Mouse (Mus musculus) midbrain, embryonic 16.5 days (tissue): Measurements from ENCODE around the gene Dpp6. TPM values are rescaled to one million over a fixed set of nuclear protein-coding genes. Genes with fewer than 3 reads are reported as not detected.

ENCODE experiments used
- ATAC-seq: fragments of 200-750 bp; cut with Nextera tagmentation; 2 replicates; pipeline ENCODE4 v1.8.0; 2017; ENCODE audit warnings: moderate TSS enrichment
- H3K27ac ChIP-seq: fragments of 300-500 bp; sonication (generic); 2 replicates; pipeline ENCODE4 v1.5.1; 2014; ENCODE audit warnings: mild to moderate bottlenecking, low read length, mixed read lengths
- H3K27me3 ChIP-seq: fragments of 300-500 bp; sonication (generic); 2 replicates; pipeline ENCODE4 v1.6.1; 2014; ENCODE audit warnings: low read depth, low read length, mixed read lengths; ENCODE audit not compliant: control insufficient read depth, insufficient read depth
- H3K36me3 ChIP-seq: fragments of 300-500 bp; sonication (generic); 2 replicates; pipeline ENCODE4 v1.6.1; 2014; ENCODE audit warnings: mild to moderate bottlenecking, low read length, moderate library complexity, mixed read lengths; ENCODE audit not compliant: control insufficient read depth, insufficient read depth
- H3K4me1 ChIP-seq: fragments of 300-500 bp; sonication (generic); 2 replicates; pipeline ENCODE4 v1.6.1; 2014; ENCODE audit warnings: mild to moderate bottlenecking, low read length, mixed read lengths; ENCODE audit not compliant: control insufficient read depth, insufficient read depth
- H3K4me2 ChIP-seq: fragments of 300-500 bp; sonication (generic); 2 replicates; pipeline ENCODE4 v1.6.1; 2014; ENCODE audit warnings: mild to moderate bottlenecking, low read length, mixed read lengths
- H3K4me3 ChIP-seq: fragments of 300-500 bp; sonication (generic); 2 replicates; pipeline ENCODE4 v1.5.1; 2014; ENCODE audit warnings: low read depth, mild to moderate bottlenecking, low read length, moderate library complexity, mixed read lengths
- H3K9ac ChIP-seq: fragments of 300-500 bp; sonication (generic); 2 replicates; pipeline ENCODE4 v1.6.1; 2014; ENCODE audit warnings: low read depth, low read length, mixed read lengths
- H3K9me3 ChIP-seq: fragments of 300-500 bp; sonication (generic); replicated peaks from 2 replicates; pipeline ENCODE4 v1.6.1; 2014; ENCODE audit warnings: mild to moderate bottlenecking, low read length, mixed read lengths; ENCODE audit not compliant: control insufficient read depth, poor library complexity, severe bottlenecking
- WGBS: fragments of 180-500 bp; shearing (Covaris S2); extraction: QIAGEN DNeasy Blood & Tissue Kit; methylation state at CpG from one replicate; pipeline ENCODE4 v1.1.7; 2014; 5-methylcytosine and 5-hydroxymethylcytosine counted together
- polyA plus RNA-seq: library from polyadenylated mRNA; unstranded; fragments of >200 nt; fragmentation: Nextera tagmentation; extraction: Ambion mirVana; gene quantifications from 2 replicates; pipeline ENCODE4 v1.2.1, GENCODE M21; 2015

Dpp6 gene
- polyA plus RNA-seq, 1 experiment from 2014 or later: 102 TPM

DNA sequence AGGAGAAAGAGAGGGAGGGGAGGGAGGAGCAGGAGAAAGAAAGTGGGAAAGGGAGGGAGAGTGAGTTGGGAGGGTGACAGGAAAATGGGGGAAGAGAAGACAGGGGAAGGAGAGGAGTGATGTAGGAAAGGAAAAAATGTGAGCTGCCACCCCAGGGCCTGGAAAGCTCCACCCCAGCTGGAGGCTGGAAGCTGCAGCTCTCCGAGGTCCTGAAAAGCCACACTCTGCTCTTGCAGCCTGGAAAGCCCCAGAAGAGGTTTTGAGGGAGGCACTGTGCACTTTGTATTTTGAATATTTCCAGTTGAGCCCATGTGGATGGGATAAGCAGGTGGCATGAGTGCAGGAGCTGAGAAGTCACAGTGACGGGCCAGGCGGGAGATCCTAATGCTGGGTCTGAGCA, 77.3 kb downstream of the Dpp6 start:
- H3K9me3 ChIP-seq: no peaks in the 10 kb centered on the region
- H3K4me3 ChIP-seq: no peak overlapping the region
- WGBS: 26% methylated on average over 3 of the region's 3 CpGs
- no peaks in the 10 kb centered on the region for H3K36me3 ChIP-seq
- no peaks in the 10 kb centered on the region; the same call in 1 of the 2 replicates for H3K4me1 ChIP-seq
- H3K4me2 ChIP-seq: no peak overlapping the region
- H3K27ac ChIP-seq: no peak overlapping the region
- no peak for ATAC-seq
- H3K27me3 ChIP-seq: no peaks in the 10 kb centered on the region
- no peak overlapping the region for H3K9ac ChIP-seq

DNA sequence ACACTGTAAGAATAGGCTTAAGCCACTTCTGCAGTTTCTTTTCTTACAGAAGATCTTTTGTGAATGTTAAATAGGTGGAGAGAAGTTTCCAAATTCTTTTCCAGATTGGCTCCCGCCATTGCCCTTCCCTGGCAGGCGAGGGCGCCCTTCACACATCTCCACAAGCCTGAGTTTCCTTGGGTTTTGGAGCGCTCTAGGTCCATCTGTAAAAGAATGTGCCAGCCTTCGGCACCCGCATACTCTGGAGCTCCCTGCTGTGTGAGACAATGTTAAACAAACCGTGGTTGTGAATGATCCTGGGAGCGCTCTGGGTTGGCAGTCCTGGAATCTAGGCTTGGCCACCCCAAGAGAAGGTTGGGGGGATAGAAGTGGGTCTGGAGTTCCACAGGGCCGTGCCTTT, 86.8 kb downstream of the Dpp6 start:
- no peaks in the 10 kb centered on the region for H3K9me3 ChIP-seq

DNA sequence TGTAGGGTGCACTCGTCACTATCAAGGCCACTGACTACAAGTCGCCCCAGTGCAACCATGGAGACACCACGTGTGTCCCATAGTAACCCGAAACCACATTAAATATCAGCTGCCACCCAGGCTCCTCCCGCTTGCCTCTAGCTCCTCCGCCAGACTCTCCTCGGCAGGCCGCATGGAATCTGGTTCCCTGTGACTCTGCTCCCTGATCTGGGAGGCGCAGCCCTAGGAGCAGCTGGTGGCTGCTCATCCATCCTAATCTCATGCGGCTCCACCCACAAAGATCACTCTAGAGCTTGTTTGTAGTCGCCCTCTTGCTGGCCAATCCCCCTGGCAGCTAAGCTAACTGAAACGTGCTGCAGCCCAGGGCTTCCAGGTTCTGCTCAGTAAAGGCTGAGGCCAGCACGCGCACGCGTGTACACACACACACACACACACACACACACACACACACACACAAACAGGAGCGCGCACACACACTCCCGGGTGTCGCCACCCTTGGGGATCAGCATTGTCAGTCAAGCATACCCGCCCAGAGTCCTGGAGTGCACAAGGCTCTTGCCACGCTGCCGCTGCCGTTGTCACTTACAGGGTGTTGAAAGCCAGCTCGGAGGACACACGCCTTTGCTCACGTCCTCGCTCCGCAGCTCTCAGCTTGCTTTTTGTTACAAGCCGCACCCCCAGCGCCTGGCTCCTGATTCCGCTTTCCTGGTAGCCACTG, 87.5 kb downstream of the Dpp6 start:
- Histone ChIP-seq H3K27ac (peak overlapping the region; percentile 80), H3K9me3 (no peaks in the 10 kb centered on the region), H3K4me3 (peak overlapping the region; percentile 57), H3K36me3 (no peaks in the 10 kb centered on the region), H3K4me2 (peak overlapping the region; percentile 61), H3K27me3 (no peaks in the 10 kb centered on the region), H3K4me1 (peaks cover 16% of the 10 kb centered on the region), H3K9ac (peak overlapping the region; percentile 77)
- WGBS: under 1% methylated on average over 32 of the region's 32 CpGs
- ATAC-seq: peak; percentile 90

More for the DNA sequence above, 86.8 kb downstream of the Dpp6 start:
- Histone ChIP-seq H3K4me2 (peak overlapping the region; percentile 61), H3K4me3 (peak overlapping the region; percentile 57), H3K27ac (peak overlapping the region; percentile 80), H3K27me3 (no peaks in the 10 kb centered on the region), H3K9ac (peak overlapping the region; percentile 77), H3K36me3 (no peaks in the 10 kb centered on the region), H3K4me1 (peaks cover 16% of the 10 kb centered on the region)
- 3% methylated on average over 9 of the region's 9 CpGs for WGBS
- peak; percentile 26 for ATAC-seq

DNA sequence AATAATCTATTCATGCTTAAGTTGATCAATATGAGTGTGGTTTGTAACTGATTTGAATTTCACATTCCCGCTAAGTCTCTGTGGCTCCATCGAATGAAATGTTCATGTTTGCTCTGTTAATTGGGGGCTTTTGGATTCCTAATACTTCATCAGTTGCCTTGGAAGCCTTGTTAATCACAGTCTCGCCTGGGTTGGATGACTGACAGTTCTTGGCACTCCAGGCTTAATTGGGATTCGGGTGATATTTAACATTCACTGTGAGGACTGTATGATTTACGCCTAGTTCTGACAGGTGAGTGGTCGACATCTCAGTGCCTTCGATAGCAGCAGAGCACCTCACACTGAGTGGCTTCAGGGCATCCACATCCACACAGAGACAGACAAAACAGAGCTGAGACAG, 90.1 kb downstream of the Dpp6 start:
- H3K27ac ChIP-seq: 0 out of 2 replicates have a peak overlapping the region, but pooled peaks have one; percentile 8
- H3K9me3 ChIP-seq: no peaks in the 10 kb centered on the region
- H3K9ac ChIP-seq: no peak overlapping the region
- H3K4me3 ChIP-seq: peak overlapping the region; percentile 57; the same call in 1 of the 2 replicates
- ATAC-seq: no peak
- H3K4me1 ChIP-seq: peaks cover 16% of the 10 kb centered on the region
- 65% methylated on average over 7 of the region's 7 CpGs for WGBS
- H3K27me3 ChIP-seq: no peaks in the 10 kb centered on the region
- H3K36me3 ChIP-seq: no peaks in the 10 kb centered on the region
- H3K4me2 ChIP-seq: peak overlapping the region; percentile 61

GRCm38 (mm10) chr5:26908612-26909011, 91.6 kb downstream of the Dpp6 start:
- no peak for ATAC-seq
- no peak overlapping the region for H3K4me3 ChIP-seq
- H3K4me1 ChIP-seq: peaks cover 16% of the 10 kb centered on the region
- no peak overlapping the region for H3K4me2 ChIP-seq
- no peaks in the 10 kb centered on the region for H3K27me3 ChIP-seq
- WGBS: 56% methylated on average over 4 of the region's 4 CpGs
- H3K9me3 ChIP-seq: no peaks in the 10 kb centered on the region
- H3K9ac ChIP-seq: no peak overlapping the region
- H3K27ac ChIP-seq: no peak overlapping the region
- no peaks in the 10 kb centered on the region for H3K36me3 ChIP-seq

DNA sequence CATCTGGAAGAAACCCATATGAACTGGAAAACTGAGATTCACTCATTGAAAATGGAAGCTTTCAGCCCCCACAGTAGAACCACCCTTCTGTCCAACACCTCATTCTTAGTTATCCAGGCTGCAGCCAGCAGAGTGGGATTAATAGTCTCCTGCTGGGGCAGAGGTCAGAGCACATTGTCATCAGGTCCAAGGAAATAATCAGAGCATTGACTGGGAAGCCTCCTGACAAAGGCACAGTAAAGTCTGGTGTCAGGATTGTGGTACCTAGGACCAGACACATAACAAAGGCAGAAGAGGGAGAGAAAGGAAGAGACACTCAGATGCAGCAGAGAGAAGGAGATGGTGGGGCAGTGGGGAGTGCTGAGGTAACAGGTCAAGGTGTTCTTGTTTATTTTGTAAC, 93.3 kb downstream of the Dpp6 start:
- no peak overlapping the region for H3K4me2 ChIP-seq

DNA sequence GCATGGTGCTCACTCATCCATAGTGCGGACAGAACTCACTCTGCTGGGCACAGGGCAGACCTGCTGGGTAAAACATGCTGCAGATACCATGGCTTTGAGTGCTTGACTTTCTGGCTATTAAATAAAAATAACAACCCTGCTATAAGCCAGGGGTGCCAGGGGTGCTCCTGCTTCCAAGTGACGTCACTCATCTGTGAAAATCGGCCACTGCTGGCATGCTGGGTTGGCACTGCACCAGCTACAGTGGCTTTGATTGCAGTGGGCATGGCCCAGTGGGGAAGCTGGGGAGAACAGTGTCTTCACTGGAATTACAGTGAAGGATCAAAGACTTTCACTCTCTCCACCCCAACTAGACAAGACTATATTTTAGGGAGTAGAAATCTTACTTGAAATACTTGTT, 95.0 kb downstream of the Dpp6 start:
- Histone ChIP-seq H3K27me3 (no peaks in the 10 kb centered on the region), H3K9me3 (no peaks in the 10 kb centered on the region), H3K4me2 (no peak overlapping the region), H3K9ac (no peak overlapping the region), H3K27ac (no peak overlapping the region), H3K4me3 (no peak overlapping the region), H3K36me3 (no peaks in the 10 kb centered on the region), H3K4me1 (peaks cover 6% of the 10 kb centered on the region; the same call in 1 of the 2 replicates)
- no peak for ATAC-seq
- WGBS: 83% methylated on average over 3 of the region's 3 CpGs

More for the DNA sequence above, 93.3 kb downstream of the Dpp6 start:
- Histone ChIP-seq H3K9me3 (no peaks in the 10 kb centered on the region), H3K27ac (no peak overlapping the region), H3K9ac (no peak overlapping the region), H3K27me3 (no peaks in the 10 kb centered on the region), H3K4me1 (peaks cover 12% of the 10 kb centered on the region; the same call in 1 of the 2 replicates), H3K36me3 (no peaks in the 10 kb centered on the region), H3K4me3 (no peak overlapping the region)
- no peak for ATAC-seq

- no peak for ATAC-seq
Measured at GRCm38 (mm10) chr5:26918763-26919162, 101.8 kb downstream of the Dpp6 start.

DNA sequence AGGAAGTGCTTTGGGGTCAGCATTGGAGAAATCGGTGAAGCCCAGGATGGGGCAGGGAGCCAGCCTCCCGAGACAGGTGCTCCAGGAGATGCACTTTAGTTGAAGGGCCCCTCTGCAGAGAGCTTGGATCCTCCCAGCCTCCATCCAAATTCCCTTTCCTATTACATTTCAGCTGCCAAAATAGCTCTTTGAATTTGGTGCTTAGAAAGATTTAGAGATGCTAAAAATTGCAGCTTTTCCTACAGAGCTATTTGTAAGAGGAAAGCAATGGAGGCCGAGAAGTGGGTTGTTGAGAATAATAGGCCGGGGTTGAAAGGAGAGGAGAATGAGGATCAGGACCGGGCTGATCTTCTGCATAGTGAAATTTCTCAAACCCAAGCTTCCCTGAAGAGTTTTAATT, 107.5 kb downstream of the Dpp6 start:
- no peak overlapping the region for H3K4me2 ChIP-seq
- no peak overlapping the region for H3K27ac ChIP-seq
- no peak overlapping the region for H3K9ac ChIP-seq
- H3K4me3 ChIP-seq: no peak overlapping the region
- no peak for ATAC-seq
- 89% methylated on average over 5 of the region's 5 CpGs for WGBS
- no peaks in the 10 kb centered on the region for H3K4me1 ChIP-seq
- H3K27me3 ChIP-seq: no peaks in the 10 kb centered on the region
- no peaks in the 10 kb centered on the region for H3K9me3 ChIP-seq
- H3K36me3 ChIP-seq: no peaks in the 10 kb centered on the region

More at GRCm38 (mm10) chr5:26918763-26919162, 101.8 kb downstream of the Dpp6 start:
- H3K4me2 ChIP-seq: no peak overlapping the region
- H3K9me3 ChIP-seq: no peaks in the 10 kb centered on the region
- no peak overlapping the region for H3K4me3 ChIP-seq
- no peak overlapping the region for H3K27ac ChIP-seq
- no peaks in the 10 kb centered on the region for H3K36me3 ChIP-seq
- H3K4me1 ChIP-seq: no peaks in the 10 kb centered on the region
- WGBS: 95% methylated on average over 3 of the region's 3 CpGs
- H3K9ac ChIP-seq: no peak overlapping the region
- H3K27me3 ChIP-seq: no peaks in the 10 kb centered on the region
